Mouse (Mus musculus) testis, adult 2 months (tissue): Measurements from ENCODE around the gene Plxna4.

ENCODE experiments used
- CTCF ChIP-seq: fragments of 200-500 bp; IDR thresholded peaks from 2 replicates; pipeline ENCODE4 v1.5.1; 2012; ENCODE audit warnings: low read depth, mild to moderate bottlenecking, inconsistent platforms, low read length, moderate library complexity; ENCODE audit not compliant: control insufficient read depth, insufficient read depth, insufficient replicate concordance
- POLR2A ChIP-seq: fragments of 200-500 bp; IDR thresholded peaks from 2 replicates; pipeline ENCODE4 v1.6.1; 2012; ENCODE audit warnings: low read depth, mild to moderate bottlenecking, inconsistent platforms, low read length, moderate library complexity; ENCODE audit not compliant: control insufficient read depth

- TF ChIP-seq POLR2A = no peak
- no peak for TF ChIP-seq CTCF
Observed at GRCm38 (mm10) chr6:32602130-32602529, 14.1 kb upstream of the Plxna4 start.
